Mouse (Mus musculus): ENCODE data around the gene Skiv2l. TPM values are rescaled to one million over a fixed set of nuclear protein-coding genes. Genes with fewer than 3 reads are reported as not detected.

The Skiv2l gene
- polyA plus RNA-seq, 1 experiment from 2014 or later = 54.0 TPM

DNA sequence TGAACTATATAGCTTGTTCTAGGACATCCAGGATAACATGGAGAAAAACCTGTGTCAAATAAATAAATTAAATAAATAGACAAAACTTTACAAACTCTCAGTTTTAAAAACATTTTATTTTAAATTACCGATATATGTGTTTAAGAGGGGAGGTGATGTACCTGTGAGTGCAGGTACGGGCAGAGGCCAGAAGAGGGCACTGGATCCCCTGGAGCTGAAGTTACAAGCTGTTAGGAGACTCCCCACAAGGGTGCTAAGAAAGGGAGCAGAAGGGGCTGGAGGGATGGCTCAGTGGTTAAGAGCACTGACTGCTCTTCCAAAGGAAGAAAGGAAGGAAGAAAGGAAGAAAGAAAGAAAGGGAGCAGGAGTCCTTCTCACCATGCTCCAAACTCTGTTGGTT, 41.4 kb upstream of the Skiv2l start:
- Histone ChIP-seq H3K4me3 (no peak overlapping the region), H3K4me1 (peaks cover 12% of the 10 kb centered on the region), H3K36me3 (peaks cover 8% of the 10 kb centered on the region; the same call in 1 of the 2 replicates), H3K9ac (no peak overlapping the region), H3K27me3 (no peaks in the 10 kb centered on the region), H3K27ac (no peak overlapping the region), H3K9me3 (no peaks in the 10 kb centered on the region), H3K4me2 (no peak overlapping the region)
- no peak for ATAC-seq (ENCODE audit: borderline replicate concordance, extremely low read depth, low FRiP score, low TSS enrichment)
- WGBS = 89% methylated on average over 2 of the region's 2 CpGs

DNA sequence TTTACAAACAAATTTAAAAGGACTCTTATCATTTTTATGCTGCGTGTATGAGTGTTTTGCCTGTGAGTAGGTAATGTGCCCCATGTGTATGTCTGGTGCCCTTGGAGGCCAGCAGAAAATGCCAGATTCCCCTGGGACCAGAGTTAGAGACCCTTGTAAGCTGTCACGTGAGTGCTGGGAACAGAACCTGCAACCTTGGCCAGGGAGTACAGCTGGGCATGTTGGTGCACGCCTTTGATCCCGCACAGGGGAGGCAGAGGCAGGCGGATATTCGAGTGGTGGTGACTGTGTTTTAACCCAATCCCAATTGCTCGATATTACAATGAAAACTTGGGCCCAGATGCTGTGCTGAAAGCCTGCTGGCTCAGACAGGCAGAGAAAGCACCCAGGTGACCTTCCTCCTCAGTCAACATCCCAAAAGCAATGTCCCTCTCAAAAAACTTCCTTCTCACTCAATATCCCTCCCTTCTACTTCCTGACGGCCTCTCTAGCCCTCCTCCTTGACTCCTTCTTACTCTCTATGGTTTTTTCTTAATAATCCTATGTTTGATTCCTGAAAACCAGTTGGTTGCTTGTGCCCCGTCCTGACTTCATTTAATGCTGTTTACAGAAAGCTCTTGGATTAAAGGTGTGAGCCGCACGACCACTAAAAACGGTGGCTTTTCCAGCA, 40.2 kb upstream of the Skiv2l start:
- Histone ChIP-seq H3K27ac (no peak overlapping the region), H3K4me3 (no peak overlapping the region), H3K4me1 (0 out of 2 replicates have a peak, but pooled peaks cover 1% of the 10 kb centered on the region), H3K9ac (no peak overlapping the region), H3K4me2 (no peak overlapping the region), H3K27me3 (no peaks in the 10 kb centered on the region), H3K9me3 (no peaks in the 10 kb centered on the region), H3K36me3 (no peaks in the 10 kb centered on the region)
- WGBS = 81% methylated on average over 12 of the region's 12 CpGs
- no peak for ATAC-seq (ENCODE audit: borderline replicate concordance, extremely low read depth, low FRiP score, low TSS enrichment)

DNA sequence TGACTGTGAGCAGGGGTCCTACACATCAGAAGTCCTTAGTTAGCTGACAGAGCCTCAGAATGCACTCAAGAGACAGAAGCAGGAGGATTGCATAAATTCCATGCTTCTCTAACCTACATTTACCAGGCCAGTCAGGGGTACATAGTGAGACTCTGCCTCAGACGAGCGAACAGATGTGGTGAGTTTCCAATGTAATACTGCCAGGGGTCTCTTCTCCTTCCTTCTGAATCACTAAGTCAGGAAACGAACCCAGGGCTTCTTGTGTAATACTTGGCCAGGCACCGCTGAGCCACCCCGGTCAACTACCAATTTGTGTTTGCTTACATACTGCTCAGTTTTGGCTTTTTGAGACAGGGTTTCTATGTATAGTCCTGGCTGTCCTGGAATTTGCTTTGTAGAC, 37.9 kb upstream of the Skiv2l start:
- H3K9ac ChIP-seq = no peak overlapping the region
- no peaks in the 10 kb centered on the region for H3K36me3 ChIP-seq
- no peaks in the 10 kb centered on the region for H3K9me3 ChIP-seq
- ATAC-seq (ENCODE audit: borderline replicate concordance, extremely low read depth, low FRiP score, low TSS enrichment) = no peak
- H3K4me2 ChIP-seq = no peak overlapping the region
- H3K4me1 ChIP-seq = no peaks in the 10 kb centered on the region
- no peak overlapping the region for H3K27ac ChIP-seq
- no peaks in the 10 kb centered on the region for H3K27me3 ChIP-seq
- 78% methylated on average over 5 of the region's 5 CpGs for WGBS
- H3K4me3 ChIP-seq = no peak overlapping the region

DNA sequence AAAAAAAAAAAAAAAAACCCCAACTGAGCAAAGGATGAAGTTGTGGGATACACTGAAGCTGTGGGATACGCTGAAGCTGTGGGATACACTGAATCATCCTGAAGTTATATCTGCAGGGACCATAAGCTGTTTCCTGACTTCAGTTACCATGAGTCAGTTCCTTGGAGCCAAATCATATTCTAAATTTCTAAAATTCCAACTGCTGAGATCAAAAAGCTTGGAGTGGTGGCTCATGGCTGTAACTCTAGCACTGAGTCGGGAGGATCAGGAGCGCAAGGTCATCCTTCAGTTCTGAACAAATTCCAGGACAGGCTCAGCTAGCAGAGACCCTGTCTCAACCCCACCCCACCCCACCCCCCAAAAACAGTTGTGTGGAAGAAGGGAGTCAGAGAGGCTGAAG, 35.6 kb upstream of the Skiv2l start:
- no peak overlapping the region for H3K9ac ChIP-seq

DNA sequence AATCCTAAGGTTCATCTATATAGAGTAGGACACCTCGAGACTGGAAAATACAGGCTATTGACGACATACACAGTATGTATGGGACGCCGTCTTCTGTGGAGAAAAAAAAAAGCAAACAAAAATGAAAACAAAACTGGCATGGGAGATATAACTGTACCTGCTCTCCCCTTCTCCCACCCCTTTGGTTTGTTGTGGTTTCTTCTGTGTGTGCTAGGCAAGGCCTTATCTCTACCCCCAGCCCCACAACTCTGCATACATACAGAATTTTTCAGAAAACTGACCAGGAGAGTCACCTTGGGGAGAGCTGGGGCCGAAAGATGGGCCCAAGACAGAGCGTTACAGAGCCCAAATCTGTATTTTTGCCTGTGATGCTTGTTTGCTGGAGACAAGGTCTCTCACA, 34.7 kb upstream of the Skiv2l start:
- WGBS = 84% methylated on average over 6 of the region's 6 CpGs
- H3K4me2 ChIP-seq = no peak overlapping the region
- H3K9ac ChIP-seq = no peak overlapping the region
- H3K36me3 ChIP-seq = no peaks in the 10 kb centered on the region
- no peaks in the 10 kb centered on the region for H3K27me3 ChIP-seq
- H3K27ac ChIP-seq = no peak overlapping the region
- H3K9me3 ChIP-seq = no peaks in the 10 kb centered on the region
- H3K4me1 ChIP-seq = peaks cover 6% of the 10 kb centered on the region; the same call in 1 of the 2 replicates
- ATAC-seq (ENCODE audit: borderline replicate concordance, extremely low read depth, low FRiP score, low TSS enrichment) = no peak
- no peak overlapping the region for H3K4me3 ChIP-seq

More for the DNA sequence above, 35.6 kb upstream of the Skiv2l start:
- no peak for ATAC-seq (ENCODE audit: borderline replicate concordance, extremely low read depth, low FRiP score, low TSS enrichment)
- no peak overlapping the region for H3K27ac ChIP-seq
- no peaks in the 10 kb centered on the region for H3K27me3 ChIP-seq
- no peak overlapping the region for H3K4me3 ChIP-seq
- no peaks in the 10 kb centered on the region for H3K36me3 ChIP-seq
- WGBS = 61% methylated on average over 3 of the region's 3 CpGs
- H3K4me1 ChIP-seq = peaks cover 6% of the 10 kb centered on the region; the same call in 1 of the 2 replicates
- H3K4me2 ChIP-seq = no peak overlapping the region
- no peaks in the 10 kb centered on the region for H3K9me3 ChIP-seq

DNA sequence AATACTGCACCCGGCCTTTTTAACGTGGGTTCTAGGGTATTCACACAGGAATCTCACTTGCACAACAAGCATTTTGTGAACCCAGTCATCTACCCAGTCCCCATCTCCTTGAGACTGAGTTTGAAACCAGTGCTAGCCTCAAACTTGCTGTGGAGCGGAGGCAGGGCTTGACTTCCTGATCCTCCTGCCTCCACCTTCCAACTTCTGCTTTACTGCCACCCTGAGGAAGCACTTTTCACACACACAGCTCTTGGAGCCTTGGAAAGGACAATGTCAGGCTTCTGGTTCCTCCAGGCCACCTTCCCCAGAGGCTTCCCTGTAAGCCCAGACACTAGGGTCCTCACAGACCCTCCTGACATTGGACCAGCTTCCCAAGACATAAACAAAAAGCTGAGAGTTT, 33.3 kb upstream of the Skiv2l start:
- Histone ChIP-seq H3K27ac (no peak overlapping the region), H3K27me3 (no peaks in the 10 kb centered on the region), H3K4me1 (peaks cover 6% of the 10 kb centered on the region; the same call in 1 of the 2 replicates), H3K9ac (no peak overlapping the region), H3K4me3 (no peak overlapping the region), H3K36me3 (no peaks in the 10 kb centered on the region), H3K4me2 (no peak overlapping the region), H3K9me3 (no peaks in the 10 kb centered on the region)
- no peak for ATAC-seq (ENCODE audit: borderline replicate concordance, extremely low read depth, low FRiP score, low TSS enrichment)
- WGBS = 75% methylated on average over 3 of the region's 3 CpGs

DNA sequence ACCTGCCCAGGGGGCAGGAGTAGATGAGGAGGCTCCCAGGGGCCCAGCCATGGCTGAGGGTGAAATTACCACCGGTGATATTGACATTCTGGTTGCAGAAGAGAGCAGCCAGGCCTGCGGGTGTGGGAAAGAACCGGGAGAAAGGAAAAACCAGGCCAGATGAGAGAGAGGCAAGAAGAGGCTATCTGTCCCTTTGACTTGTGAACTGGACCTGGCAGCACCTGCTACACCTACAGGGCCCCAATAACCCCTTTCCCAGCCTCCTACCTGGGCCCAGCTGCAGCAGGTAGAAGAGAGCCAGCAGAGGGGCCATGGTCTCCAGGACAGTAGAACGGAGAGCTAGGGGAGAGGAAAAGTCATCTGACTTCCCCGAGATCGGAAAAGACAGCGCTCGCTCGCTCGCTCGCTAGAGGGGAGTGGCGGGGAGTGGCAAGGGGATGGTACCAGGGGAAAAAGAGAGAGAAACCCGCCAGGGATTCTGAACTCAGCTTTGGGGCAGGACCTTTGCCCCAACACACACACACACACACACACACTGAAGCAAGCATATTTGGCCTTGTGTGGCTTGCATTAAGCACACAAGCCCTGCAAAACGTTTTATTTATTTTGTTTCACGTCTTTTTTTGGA, 31.8 kb upstream of the Skiv2l start, which contains the start of gene Gm20547:
Gene Gm20547, minus strand, starts transcription at position 360 of the 628 bp plus-strand sequence.
- Histone ChIP-seq H3K36me3 (no peaks in the 10 kb centered on the region), H3K9me3 (no peaks in the 10 kb centered on the region), H3K9ac (0 out of 2 replicates have a peak within 1 kb of the TSS, but pooled peaks have one; percentile 10), H3K4me1 (peaks cover 6% of the 10 kb centered on the region; the same call in 1 of the 2 replicates), H3K27me3 (no peaks in the 10 kb centered on the region), H3K4me2 (0 out of 2 replicates have a peak within 1 kb of the TSS, but pooled peaks have one; percentile 24), H3K27ac (no peak within 1 kb of the TSS), H3K4me3 (no peak within 1 kb of the TSS)
- WGBS = 8% methylated on average over 15 of the region's 15 CpGs
- ATAC-seq (ENCODE audit: borderline replicate concordance, extremely low read depth, low FRiP score, low TSS enrichment) = no peak

DNA sequence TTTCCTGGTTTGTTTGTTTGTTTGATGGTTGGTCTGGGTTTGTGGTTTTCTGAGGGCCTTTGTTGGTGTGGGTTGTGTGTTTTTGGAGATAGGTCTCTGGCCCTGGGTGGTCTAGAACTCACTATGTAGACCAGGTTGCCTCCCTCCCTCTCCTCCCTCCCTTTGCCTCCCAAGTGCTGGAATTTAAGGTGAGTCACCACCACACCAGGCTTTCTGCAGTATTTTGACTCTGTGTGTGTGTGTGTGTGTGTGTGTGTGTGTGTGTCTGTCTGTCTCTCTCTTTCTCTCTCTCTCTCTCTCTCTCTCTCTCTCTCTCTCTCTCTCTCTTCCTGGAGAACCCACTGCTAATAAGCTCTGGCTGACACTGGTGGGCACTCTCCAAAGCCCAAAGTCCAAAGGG, 31.2 kb upstream of the Skiv2l start:
- H3K9me3 ChIP-seq = no peaks in the 10 kb centered on the region
- ATAC-seq (ENCODE audit: borderline replicate concordance, extremely low read depth, low FRiP score, low TSS enrichment) = no peak
- no peak overlapping the region for H3K9ac ChIP-seq
- H3K4me2 ChIP-seq = no peak overlapping the region
- no peak overlapping the region for H3K4me3 ChIP-seq
- H3K36me3 ChIP-seq = no peaks in the 10 kb centered on the region
- H3K27ac ChIP-seq = no peak overlapping the region
- H3K27me3 ChIP-seq = no peaks in the 10 kb centered on the region
- peaks cover 6% of the 10 kb centered on the region; the same call in 1 of the 2 replicates for H3K4me1 ChIP-seq

DNA sequence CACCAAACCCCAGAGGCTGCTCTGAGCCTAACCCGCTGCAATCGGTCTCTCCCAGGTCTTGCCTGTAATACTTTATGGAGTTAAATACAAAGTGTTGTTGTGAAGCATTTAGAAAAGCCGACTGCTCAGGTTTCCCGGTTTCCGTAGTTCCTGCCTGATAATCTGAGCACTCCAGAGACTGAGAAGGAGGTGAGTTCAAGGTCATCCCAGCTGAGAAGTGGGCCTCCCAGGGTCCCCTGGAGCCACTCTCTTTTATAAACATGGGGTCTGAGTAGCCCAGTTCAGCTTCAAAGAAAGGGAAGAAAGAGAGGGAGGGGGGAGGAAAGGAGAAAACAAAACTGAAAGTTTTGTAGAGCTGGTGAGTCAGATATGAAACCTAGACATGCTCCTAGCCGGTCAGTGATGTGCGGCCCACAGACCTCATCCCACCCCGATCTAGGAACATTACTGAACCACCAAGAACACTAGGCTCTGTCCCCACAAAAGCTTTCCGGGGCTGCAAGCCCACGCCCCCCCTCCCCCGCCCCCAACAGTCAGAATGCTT, 29.4 kb upstream of the Skiv2l start, which contains the start of gene Zbtb12:
Gene Zbtb12, plus strand, starts transcription at position 148 of the 544 bp plus-strand sequence.
- H3K27ac ChIP-seq = no peak within 1 kb of the TSS
- H3K4me3 ChIP-seq = no peak within 1 kb of the TSS
- 52% methylated on average over 11 of the region's 11 CpGs for WGBS
- no peak within 1 kb of the TSS for H3K9ac ChIP-seq
- ATAC-seq (ENCODE audit: borderline replicate concordance, extremely low read depth, low FRiP score, low TSS enrichment) = no peak
- peaks cover 6% of the 10 kb centered on the region; the same call in 1 of the 2 replicates for H3K4me1 ChIP-seq
- H3K36me3 ChIP-seq = no peaks in the 10 kb centered on the region
- H3K9me3 ChIP-seq = no peaks in the 10 kb centered on the region
- H3K27me3 ChIP-seq = no peaks in the 10 kb centered on the region
- H3K4me2 ChIP-seq = no peak within 1 kb of the TSS

DNA sequence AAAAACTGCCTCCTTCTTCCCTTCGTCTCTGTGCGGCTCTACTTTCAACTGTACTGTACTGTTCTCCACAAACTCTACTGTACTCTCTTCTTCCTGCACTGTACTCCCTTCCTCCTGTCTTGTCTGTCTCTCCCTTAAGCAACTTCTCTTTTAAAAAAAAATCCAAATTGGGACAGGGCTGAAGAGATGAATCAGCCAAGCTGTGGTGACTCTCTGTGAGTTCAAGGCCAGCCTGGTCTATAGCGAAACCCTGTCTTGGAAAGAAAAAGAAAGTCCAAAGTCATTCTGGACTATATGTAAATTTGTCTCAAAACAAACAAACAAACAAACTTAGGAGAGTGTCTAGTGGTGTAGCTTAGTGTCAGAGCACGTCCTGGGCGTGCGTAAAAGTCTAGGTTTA, 24.3 kb upstream of the Skiv2l start:
- no peaks in the 10 kb centered on the region for H3K4me1 ChIP-seq
- H3K4me3 ChIP-seq = no peak overlapping the region
- H3K4me2 ChIP-seq = no peak overlapping the region
- no peaks in the 10 kb centered on the region for H3K9me3 ChIP-seq
- ATAC-seq (ENCODE audit: borderline replicate concordance, extremely low read depth, low FRiP score, low TSS enrichment) = no peak
- H3K27ac ChIP-seq = no peak overlapping the region
- no peak overlapping the region for H3K9ac ChIP-seq
- no peaks in the 10 kb centered on the region for H3K36me3 ChIP-seq
- 81% methylated on average over 6 of the region's 6 CpGs for WGBS
- H3K27me3 ChIP-seq = no peaks in the 10 kb centered on the region

DNA sequence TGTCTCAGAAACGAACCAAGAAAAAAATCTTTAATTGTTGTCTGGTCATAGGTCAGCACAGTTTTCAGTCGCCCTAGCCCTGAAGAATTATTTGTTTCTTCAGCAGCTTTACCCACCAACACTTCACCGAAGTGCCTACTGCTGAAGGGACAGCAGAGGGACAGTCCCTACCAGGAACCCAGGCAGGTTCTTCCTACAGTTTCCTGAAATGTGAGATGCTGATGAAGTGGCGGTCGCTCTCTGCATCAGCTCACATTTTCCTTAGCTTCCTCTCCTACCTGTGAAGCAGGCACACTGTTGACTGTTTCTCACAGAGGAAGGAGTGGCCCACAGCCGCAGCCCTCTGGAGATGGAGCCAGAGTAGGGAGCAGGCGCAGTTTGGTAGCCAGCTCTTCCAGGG, 16.0 kb upstream of the Skiv2l start:
- Histone ChIP-seq H3K9ac (no peak overlapping the region), H3K9me3 (no peaks in the 10 kb centered on the region), H3K36me3 (no peaks in the 10 kb centered on the region), H3K27ac (no peak overlapping the region), H3K4me1 (no peaks in the 10 kb centered on the region), H3K4me3 (no peak overlapping the region), H3K4me2 (no peak overlapping the region), H3K27me3 (no peaks in the 10 kb centered on the region)
- 51% methylated on average over 7 of the region's 7 CpGs for WGBS
- ATAC-seq (ENCODE audit: borderline replicate concordance, extremely low read depth, low FRiP score, low TSS enrichment) = no peak

DNA sequence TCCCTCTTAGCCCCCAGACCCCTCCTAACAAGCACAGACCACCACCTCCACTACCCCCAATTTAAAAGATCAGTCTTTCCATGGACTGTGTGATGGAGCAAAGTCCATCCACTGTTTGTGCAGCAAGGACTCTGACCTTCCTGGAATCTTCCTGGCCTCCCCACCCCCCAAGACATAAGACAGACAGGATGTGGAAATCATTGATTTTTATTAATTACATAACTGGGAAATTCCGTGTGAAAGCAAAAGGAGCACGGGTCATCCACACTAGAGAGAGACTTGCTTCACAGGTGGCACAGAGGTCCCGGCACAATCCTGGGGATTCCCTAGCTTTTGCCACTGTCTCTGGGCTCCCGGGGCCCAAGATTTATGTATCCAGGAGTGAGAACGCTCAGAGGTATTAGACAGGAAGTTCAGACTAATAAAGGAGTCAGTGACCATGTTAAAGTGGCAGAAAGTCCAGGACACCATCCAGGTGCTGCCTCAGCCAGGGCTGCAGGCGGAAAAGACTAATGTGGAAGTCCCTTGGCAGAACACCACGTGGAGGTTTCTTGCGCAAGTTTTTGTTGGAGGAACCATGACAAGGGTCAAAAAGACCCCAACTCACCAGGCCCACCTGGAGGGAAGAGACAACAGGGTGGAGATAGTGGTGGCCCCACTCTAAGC, 12.5 kb upstream of the Skiv2l start, which contains the start of gene Cfb:
Gene Cfb, minus strand, starts transcription at position 103 of the 666 bp plus-strand sequence.
- ATAC-seq (ENCODE audit: borderline replicate concordance, extremely low read depth, low FRiP score, low TSS enrichment) = no peak
- H3K4me2 ChIP-seq = no peak within 1 kb of the TSS

More for the DNA sequence above, 12.5 kb upstream of the Skiv2l start, which contains the start of gene Cfb:
- Histone ChIP-seq H3K4me3 (no peak within 1 kb of the TSS), H3K27ac (no peak within 1 kb of the TSS), H3K4me1 (no peaks in the 10 kb centered on the region), H3K9me3 (no peaks in the 10 kb centered on the region), H3K27me3 (no peaks in the 10 kb centered on the region), H3K36me3 (no peaks in the 10 kb centered on the region), H3K9ac (no peak within 1 kb of the TSS)
- 52% methylated on average over 8 of the region's 8 CpGs for WGBS
